Mouse (Mus musculus) G1E (cell line): ENCODE measurements at regions not wholly inside any gene's neighbourhood (a gene's known extent, or its start where the extent isn't known, plus 50 kb on each side); places are given as distances from the start of the nearest gene placed in this dataset.

Experiments used
- ATAC-seq: 2 replicates; pipeline ENCODE4 v1.8.0; 2016; ENCODE audit warnings: mild to moderate bottlenecking; ENCODE audit not compliant: insufficient number of reproducible peaks, poor library complexity, low FRiP score, severe bottlenecking; ENCODE audit errors: extremely low read depth
- DNase-seq: peaks from one replicate; pipeline ENCODE4 v3.0.0; 2012; ENCODE audit warnings: low spot score
- H3K27me3 ChIP-seq: 2 replicates; pipeline ENCODE4 v1.6.1; 2012; ENCODE audit warnings: mild to moderate bottlenecking, low read length, inconsistent platforms; ENCODE audit not compliant: insufficient read depth
- H3K36me3 ChIP-seq: replicated peaks from 2 replicates; pipeline ENCODE3; 2012; ENCODE audit warnings: mild to moderate bottlenecking, inconsistent platforms
- H3K4me1 ChIP-seq: 2 replicates; pipeline ENCODE4 v1.6.1; 2012; ENCODE audit warnings: low read depth, low read length, inconsistent platforms, mixed read lengths; ENCODE audit not compliant: insufficient read depth
- H3K4me3 ChIP-seq: 2 replicates; pipeline ENCODE4 v1.5.1; 2012; ENCODE audit warnings: low read depth, mild to moderate bottlenecking, inconsistent platforms, low read length, moderate library complexity, mixed read lengths
- H3K9me3 ChIP-seq: replicated peaks from 2 replicates; pipeline ENCODE4 v1.6.1; 2012; ENCODE audit warnings: inconsistent platforms
- CTCF ChIP-seq: IDR thresholded peaks from 2 replicates; pipeline ENCODE4 v1.5.1; 2012; ENCODE audit warnings: low read depth, low read length, inconsistent platforms, mixed read lengths
- GATA1 ChIP-seq: IDR thresholded peaks from 2 replicates; pipeline ENCODE4 v1.6.1; 2012; ENCODE audit warnings: borderline replicate concordance, low read length, inconsistent platforms, mixed read lengths
- GATA2 ChIP-seq: IDR thresholded peaks from 2 replicates; pipeline ENCODE4 v1.6.1; 2012; ENCODE audit warnings: low read depth, low read length, inconsistent platforms, borderline replicate concordance
- POLR2AphosphoS5 ChIP-seq: IDR thresholded peaks from 2 replicates; pipeline ENCODE4 v1.6.1; 2012; ENCODE audit warnings: low read depth, low read length, inconsistent platforms; ENCODE audit not compliant: insufficient replicate concordance
- TAL1 ChIP-seq: conservative IDR thresholded peaks from 2 replicates; pipeline ENCODE4 v1.6.1; 2012; ENCODE audit warnings: low read depth, low read length, inconsistent platforms, mixed read lengths

DNA sequence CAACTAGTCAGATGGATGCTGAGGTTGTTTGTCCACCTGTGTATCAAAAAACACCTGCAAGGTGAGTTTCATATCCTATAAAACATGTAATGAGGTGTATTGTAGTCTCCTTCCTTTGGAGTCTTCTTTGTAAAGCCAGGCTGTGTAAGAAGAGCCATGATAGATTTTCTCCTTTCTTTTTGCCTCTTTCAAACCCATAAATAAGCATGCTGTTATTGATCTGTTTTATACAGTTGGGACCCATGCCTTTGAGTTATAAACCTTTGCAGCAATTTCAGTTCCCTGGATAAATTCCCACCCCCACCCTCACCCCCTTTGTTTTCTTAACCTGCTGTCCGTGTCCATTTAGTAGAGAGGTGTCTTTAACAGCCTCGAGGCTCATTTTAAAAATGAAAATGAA, 131.0 kb upstream of the Rgs17 start:
- Histone ChIP-seq H3K36me3 (no peaks in the 10 kb centered on the region), H3K9me3 (no peaks in the 10 kb centered on the region), H3K4me1 (no peaks in the 10 kb centered on the region), H3K27me3 (no peaks in the 10 kb centered on the region), H3K4me3 (no peak overlapping the region)
- no peak for ATAC-seq
- TF ChIP-seq TAL1 = no peak
- TF ChIP-seq GATA2 = no peak
- no peak for TF ChIP-seq POLR2AphosphoS5
- TF ChIP-seq GATA1 = no peak
- no peak for TF ChIP-seq CTCF
- no peak for DNase-seq

DNA sequence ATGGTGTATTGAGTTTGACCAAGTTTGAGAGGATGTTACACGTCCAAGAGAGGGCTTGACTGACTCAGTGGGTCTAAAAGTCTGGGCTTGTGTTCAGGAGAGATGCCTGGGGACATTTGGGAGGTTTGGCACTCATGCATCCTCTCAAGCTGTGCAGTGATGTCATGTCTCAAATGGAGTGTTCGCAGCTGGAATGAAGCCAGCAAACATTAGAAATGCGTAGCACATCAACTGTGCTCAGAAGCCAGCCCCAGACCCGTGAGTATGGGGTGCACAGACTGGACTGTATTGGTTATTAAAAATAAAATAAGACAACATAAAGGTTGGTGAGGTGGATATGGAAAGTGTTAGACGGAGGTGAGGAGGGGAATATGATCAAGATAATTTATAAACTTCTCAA, 121.2 kb upstream of the Rgs17 start:
- no peak for ATAC-seq
- Histone ChIP-seq H3K4me3 (no peak overlapping the region), H3K9me3 (no peaks in the 10 kb centered on the region), H3K27me3 (no peaks in the 10 kb centered on the region), H3K36me3 (no peaks in the 10 kb centered on the region), H3K4me1 (no peaks in the 10 kb centered on the region)
- DNase-seq = no peak
- no peak for TF ChIP-seq CTCF
- TF ChIP-seq GATA2 = no peak

DNA sequence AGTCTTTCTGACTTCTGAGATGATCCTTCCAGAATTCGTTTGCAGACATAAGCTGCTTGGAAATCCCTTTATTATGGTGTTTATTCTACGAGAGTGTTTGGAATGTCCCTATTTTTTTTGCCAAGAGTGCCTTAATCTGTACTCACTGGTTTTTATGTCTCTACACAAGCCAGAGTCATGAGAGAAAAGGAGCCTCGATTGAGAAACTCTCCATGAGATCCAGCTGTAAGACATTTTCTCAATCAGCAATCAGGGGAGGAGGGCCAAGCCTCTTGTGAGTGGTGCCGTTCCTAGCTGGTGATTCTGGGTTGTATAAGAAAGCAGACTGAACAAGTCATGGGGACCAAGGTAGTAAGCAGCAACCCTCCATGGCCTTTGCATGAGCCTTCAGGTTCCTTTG, 117.6 kb upstream of the Rgs17 start:
- Histone ChIP-seq H3K36me3 (no peaks in the 10 kb centered on the region), H3K4me1 (no peaks in the 10 kb centered on the region), H3K4me3 (no peak overlapping the region), H3K9me3 (no peaks in the 10 kb centered on the region), H3K27me3 (no peaks in the 10 kb centered on the region; the same call in 1 of the 2 replicates)
- ATAC-seq (no peak), DNase-seq (no peak)
- TF ChIP-seq GATA2 (no peak), POLR2AphosphoS5 (no peak), CTCF (no peak), GATA1 (no peak), TAL1 (no peak)

DNA sequence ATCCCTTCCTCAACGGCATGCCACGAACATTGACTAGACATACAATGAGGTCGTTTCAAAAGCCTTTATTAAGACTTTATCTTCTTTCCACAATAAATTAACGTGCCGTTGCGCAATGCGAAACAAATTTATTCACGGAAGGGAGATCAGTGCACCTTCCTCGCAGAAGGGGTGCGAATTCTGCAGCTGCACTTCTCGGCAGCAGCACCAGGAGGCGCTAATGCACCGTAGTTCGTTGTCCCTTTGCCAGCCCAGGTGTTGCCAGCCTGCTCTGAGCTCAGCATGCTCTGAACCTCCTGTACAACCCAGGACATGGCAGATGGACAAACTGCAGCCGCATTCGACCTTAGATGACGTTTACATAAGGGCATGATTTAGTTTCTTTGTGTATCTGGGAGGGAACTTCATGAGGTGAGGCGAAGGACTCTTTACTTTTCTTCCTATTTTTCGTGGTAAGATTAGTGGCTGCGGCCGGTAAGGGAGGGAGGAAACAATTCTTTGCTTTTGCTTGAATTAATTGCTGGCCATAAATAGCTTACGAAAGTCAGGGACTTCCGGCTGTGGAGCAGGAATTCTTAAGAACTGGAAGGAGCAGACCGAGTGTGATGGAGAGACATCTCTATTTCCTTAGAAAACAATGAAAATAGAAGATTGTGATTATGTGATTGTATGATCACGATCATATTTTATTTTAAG, 113.7 kb upstream of the Rgs17 start:
- no peaks in the 10 kb centered on the region for H3K9me3 ChIP-seq
- no peak for ATAC-seq
- peak; percentile 2 for DNase-seq
- TF ChIP-seq CTCF (peak; percentile 84), TAL1 (no peak), GATA1 (no peak), POLR2AphosphoS5 (no peak)
- no peak overlapping the region for H3K4me3 ChIP-seq
- no peaks in the 10 kb centered on the region for H3K4me1 ChIP-seq
- H3K27me3 ChIP-seq = no peaks in the 10 kb centered on the region; the same call in 1 of the 2 replicates
- no peaks in the 10 kb centered on the region for H3K36me3 ChIP-seq

DNA sequence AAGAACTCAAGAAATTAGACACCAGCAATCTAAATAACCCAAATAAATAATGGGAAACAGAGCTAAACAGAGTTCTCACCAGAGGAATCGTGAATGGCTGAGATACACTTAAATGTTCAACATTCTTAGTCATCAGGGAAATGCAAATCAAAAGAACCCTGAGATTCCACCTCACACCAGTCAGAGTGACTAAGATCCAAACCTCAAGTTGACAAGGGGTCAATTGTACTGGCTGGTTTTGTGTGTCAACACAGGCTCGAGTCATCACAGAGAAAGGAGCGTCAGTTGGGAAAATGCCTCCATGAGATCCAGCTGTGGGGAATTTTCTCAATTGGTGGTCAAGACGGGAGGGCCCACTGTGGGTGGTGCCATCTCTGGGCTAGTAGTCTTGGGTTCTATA, 110.3 kb upstream of the Rgs17 start:
- Histone ChIP-seq H3K9me3 (no peaks in the 10 kb centered on the region), H3K4me1 (no peaks in the 10 kb centered on the region), H3K4me3 (no peak overlapping the region), H3K36me3 (no peaks in the 10 kb centered on the region), H3K27me3 (no peaks in the 10 kb centered on the region; the same call in 1 of the 2 replicates)
- DNase-seq = no peak
- TF ChIP-seq POLR2AphosphoS5 (no peak), GATA1 (no peak), GATA2 (no peak), TAL1 (no peak), CTCF (no peak)
- no peak for ATAC-seq

DNA sequence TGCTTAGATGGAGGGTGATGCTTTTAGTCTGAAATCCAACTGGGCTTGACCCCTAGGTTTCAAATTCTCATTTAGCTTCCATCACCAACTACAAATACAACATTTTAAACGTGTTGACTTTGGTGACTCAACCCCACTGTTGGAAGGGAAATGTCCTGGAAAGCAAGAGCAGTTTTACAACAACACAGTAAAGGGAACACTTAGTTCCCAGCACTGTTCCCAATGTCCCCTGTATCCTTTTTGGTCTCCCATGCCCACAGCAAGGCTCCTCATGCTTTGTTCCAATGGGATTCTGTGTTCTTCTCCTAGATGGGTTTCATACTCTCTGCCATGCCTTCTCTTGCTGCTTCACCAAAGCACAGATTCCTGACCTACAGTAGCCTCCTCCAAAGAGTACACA, 105.4 kb upstream of the Rgs17 start:
- TF ChIP-seq GATA1 (no peak), GATA2 (no peak), TAL1 (no peak), CTCF (no peak), POLR2AphosphoS5 (no peak)

DNA sequence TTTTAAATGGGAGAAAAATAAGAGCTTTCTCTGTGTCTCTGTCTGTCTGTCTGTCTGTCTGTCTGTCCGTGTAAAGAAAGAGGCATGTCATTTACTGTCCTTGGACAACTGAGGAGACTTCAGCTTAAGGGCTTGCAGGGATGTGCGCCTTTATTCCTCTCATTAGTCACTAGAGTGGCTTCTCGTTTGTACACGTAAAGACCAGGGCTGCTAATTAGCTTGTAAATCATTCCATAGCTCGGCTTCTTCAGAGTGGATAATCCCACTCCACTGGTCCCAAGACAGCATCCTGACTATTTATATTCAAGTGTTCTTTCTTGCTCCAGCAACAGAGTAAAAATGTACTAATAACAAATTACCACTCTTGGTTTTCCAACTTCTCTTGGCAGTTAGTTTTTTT, 104.1 kb upstream of the Rgs17 start:
- no peak overlapping the region for H3K4me3 ChIP-seq
- H3K36me3 ChIP-seq = no peaks in the 10 kb centered on the region
- H3K27me3 ChIP-seq = no peaks in the 10 kb centered on the region
- ATAC-seq (no peak), DNase-seq (no peak)
- no peak for TF ChIP-seq TAL1
- no peak for TF ChIP-seq GATA2
- no peak for TF ChIP-seq GATA1
- no peak for TF ChIP-seq POLR2AphosphoS5
- no peak for TF ChIP-seq CTCF
- no peaks in the 10 kb centered on the region for H3K4me1 ChIP-seq
- no peaks in the 10 kb centered on the region for H3K9me3 ChIP-seq

More for the DNA sequence above, 105.4 kb upstream of the Rgs17 start:
- H3K4me3 ChIP-seq = no peak overlapping the region
- H3K9me3 ChIP-seq = no peaks in the 10 kb centered on the region
- DNase-seq (no peak), ATAC-seq (no peak)
- no peaks in the 10 kb centered on the region for H3K36me3 ChIP-seq
- no peaks in the 10 kb centered on the region for H3K4me1 ChIP-seq
- H3K27me3 ChIP-seq = no peaks in the 10 kb centered on the region
